Mouse (Mus musculus) CH12.LX (cell line): ENCODE results near the gene Aftph.

Experiments used
- BHLHE40 ChIP-seq: IDR thresholded peaks from 2 replicates; pipeline ENCODE4 v1.6.1; 2011; ENCODE audit warnings: mild to moderate bottlenecking, low read depth, low read length, improper control_type of control experiment
- CHD2 ChIP-seq: IDR thresholded peaks from 2 replicates; pipeline ENCODE4 v1.6.1; 2011; ENCODE audit warnings: low read length, improper control_type of control experiment
- CTCF ChIP-seq, 2 experiments: IDR thresholded peaks in 1 of 2; conservative IDR thresholded peaks in 1 of 2; 2 replicates each; pipeline ENCODE4 v1.5.1; 2011 to 2012; ENCODE audit warnings: low read depth in 2 of 2, low read length in 2 of 2, improper control_type of control experiment in 1 of 2, inconsistent platforms in 1 of 2, mild to moderate bottlenecking in 1 of 2, moderate library complexity in 1 of 2
- ELF1 ChIP-seq: IDR thresholded peaks from 2 replicates; pipeline ENCODE4 v1.6.1; 2014; ENCODE audit warnings: low read depth, mild to moderate bottlenecking, inconsistent platforms, low read length, improper control_type of control experiment
- EP300 ChIP-seq: IDR thresholded peaks from 2 replicates; pipeline ENCODE4 v1.6.1; 2011; ENCODE audit warnings: low read length, improper control_type of control experiment
- MAFK ChIP-seq: IDR thresholded peaks from 2 replicates; pipeline ENCODE4 v1.6.1; 2011; ENCODE audit warnings: low read length, improper control_type of control experiment; ENCODE audit not compliant: insufficient replicate concordance
- MAZ ChIP-seq: IDR thresholded peaks from 2 replicates; pipeline ENCODE4 v1.6.1; 2012; ENCODE audit warnings: low read depth, mild to moderate bottlenecking, inconsistent platforms, low read length, improper control_type of control experiment, moderate library complexity
- NELFE ChIP-seq: IDR thresholded peaks from 2 replicates; pipeline ENCODE4 v1.6.1; 2011; ENCODE audit warnings: low read depth, low read length, improper control_type of control experiment
- POLR2A ChIP-seq: IDR thresholded peaks from 2 replicates; pipeline ENCODE4 v1.6.1; 2011; ENCODE audit warnings: low read depth, mild to moderate bottlenecking, improper control_type of control experiment, low read length
- RAD21 ChIP-seq: IDR thresholded peaks from 2 replicates; pipeline ENCODE4 v1.6.1; 2011; ENCODE audit warnings: low read depth, mild to moderate bottlenecking, low read length, improper control_type of control experiment, moderate library complexity
- RCOR1 ChIP-seq: conservative IDR thresholded peaks from 2 replicates; pipeline ENCODE4 v1.6.1; 2012; ENCODE audit warnings: low read depth, mild to moderate bottlenecking, inconsistent platforms, low read length, improper control_type of control experiment
- ZNF384 ChIP-seq: IDR thresholded peaks from 2 replicates; pipeline ENCODE4 v1.6.1; 2012; ENCODE audit warnings: low read depth, low read length, improper control_type of control experiment, inconsistent platforms

GRCm38 (mm10) chr11:20645521-20645920 lies 95.9 kb downstream of the Aftph start:
- TF ChIP-seq ZNF384 (no peak), BHLHE40 (no peak), POLR2A (no peak), CTCF (conservative IDR thresholded peaks at IDR 0.05 in 1 of 2, IDR thresholded peaks at IDR 0.05 in 1 of 2; ENCODE audit: low read depth in 2 of 2, low read length in 2 of 2) (no peak), NELFE (no peak), ELF1 (no peak), RAD21 (no peak), RCOR1 (no peak), EP300 (no peak), CHD2 (no peak), MAFK (no peak), MAZ (no peak)
